Mouse (Mus musculus): Measurements from ENCODE around the gene Rtl1. TPM values are rescaled to one million over a fixed set of nuclear protein-coding genes. Genes with fewer than 3 reads are reported as not detected.

Gene Rtl1
- polyA plus RNA-seq, 1 experiment from 2014 or later, result 1.4 TPM

DNA sequence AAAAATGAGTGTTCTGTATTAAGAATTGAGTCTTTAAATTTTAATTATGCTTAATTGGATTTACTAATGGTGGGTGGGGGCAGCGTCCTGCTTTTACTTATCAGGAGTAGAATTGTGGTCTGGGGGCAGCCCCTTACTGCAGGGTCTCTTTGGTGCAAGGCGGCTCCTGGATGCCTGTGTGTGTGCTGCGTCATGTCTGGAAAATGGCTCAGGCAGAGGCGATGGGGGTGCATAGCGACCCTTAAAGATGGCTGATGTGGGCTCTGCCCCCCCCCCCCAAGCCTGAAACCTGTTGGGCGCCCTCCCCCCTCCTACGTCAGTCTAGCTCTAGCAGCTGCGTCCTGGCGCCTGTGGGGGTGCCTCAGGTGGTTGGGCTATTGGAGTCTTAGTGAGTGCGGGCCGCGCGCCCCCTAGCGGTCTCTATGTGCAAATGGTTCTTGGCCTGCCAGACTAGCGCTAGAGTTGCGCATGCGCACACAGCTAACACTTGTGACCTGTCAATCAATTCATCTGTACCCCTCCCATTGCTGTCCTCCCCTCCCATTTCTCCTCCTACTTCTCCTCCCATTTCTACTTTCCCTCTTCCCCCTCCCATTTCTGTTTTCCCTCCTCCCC, 57.4 kb downstream of the Rtl1 start:
- H3K9ac ChIP-seq, result no peak overlapping the region
- H3K27ac ChIP-seq, result no peak overlapping the region
- H3K4me1 ChIP-seq, result 0 out of 2 replicates have a peak, but pooled peaks cover 4% of the 10 kb centered on the region
- no peak overlapping the region for H3K4me2 ChIP-seq
- peaks cover 17% of the 10 kb centered on the region for H3K9me3 ChIP-seq (replicated peaks)
- 48% methylated on average over 12 of the region's 17 CpGs for WGBS (ENCODE audit: insufficient replicate concordance)
- H3K27me3 ChIP-seq (replicated peaks), result peaks cover 32% of the 10 kb centered on the region
- peaks cover 10% of the 10 kb centered on the region; the same call in 1 of the 2 replicates for H3K36me3 ChIP-seq
- ATAC-seq, result peak; percentile 56
- H3K4me3 ChIP-seq, result peak overlapping the region; percentile 50

DNA sequence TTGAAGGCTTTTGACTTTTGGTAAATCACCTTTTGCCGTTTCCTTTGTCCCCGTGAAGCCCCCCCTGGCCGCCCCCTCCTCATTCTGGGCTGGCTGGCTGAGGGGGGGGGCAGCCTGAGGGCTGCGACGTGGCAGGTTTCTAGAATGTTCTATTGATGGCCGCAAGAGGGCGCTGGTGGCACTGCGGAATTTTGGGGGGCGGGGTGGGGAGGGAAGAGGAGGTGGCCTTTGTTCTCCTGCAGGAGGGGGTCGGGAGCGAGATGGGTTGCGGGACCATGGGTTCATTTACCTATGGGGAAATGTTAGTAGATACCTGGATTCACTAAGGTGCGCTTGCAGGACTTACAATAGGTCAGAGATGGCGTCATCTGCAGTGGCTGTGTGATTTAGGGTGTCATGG, 58.1 kb downstream of the Rtl1 start:
- peaks cover 10% of the 10 kb centered on the region; the same call in 1 of the 2 replicates for H3K36me3 ChIP-seq
- no peak for ATAC-seq
- H3K9ac ChIP-seq, result 0 out of 2 replicates have a peak overlapping the region, but pooled peaks have one; percentile 17
- no peak overlapping the region for H3K4me2 ChIP-seq
- peak overlapping the region; percentile 60 for H3K27ac ChIP-seq
- peaks cover 17% of the 10 kb centered on the region for H3K9me3 ChIP-seq (replicated peaks)
- WGBS (ENCODE audit: insufficient replicate concordance), result 41% methylated on average over 14 of the region's 14 CpGs
- H3K4me1 ChIP-seq, result no peaks in the 10 kb centered on the region
- peaks cover 32% of the 10 kb centered on the region for H3K27me3 ChIP-seq (replicated peaks)
- H3K4me3 ChIP-seq, result peak overlapping the region; percentile 50

DNA sequence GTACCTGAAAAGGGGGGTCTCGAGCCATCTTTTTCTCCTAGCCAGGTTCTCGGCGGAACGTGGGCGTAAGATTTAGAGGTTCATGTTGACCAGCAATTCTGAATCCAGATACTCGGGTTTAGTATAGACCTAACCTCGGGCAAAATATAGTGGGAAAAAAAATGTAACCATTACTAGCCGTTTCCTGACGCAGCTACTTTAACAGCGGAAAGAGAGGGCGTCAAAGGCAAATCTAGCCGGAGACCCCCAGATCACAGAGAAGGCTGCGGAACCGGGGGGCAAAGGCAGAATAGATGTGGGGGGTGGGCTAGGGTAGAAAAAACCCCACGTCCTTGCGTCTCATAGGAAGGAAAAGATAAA, 58.6 kb downstream of the Rtl1 start:
- H3K4me1 ChIP-seq, result peaks cover 4% of the 10 kb centered on the region; the same call in 1 of the 2 replicates
- H3K9me3 ChIP-seq (replicated peaks), result peaks cover 17% of the 10 kb centered on the region
- H3K9ac ChIP-seq, result peak overlapping the region; percentile 56; the same call in 1 of the 2 replicates
- WGBS (ENCODE audit: insufficient replicate concordance), result 44% methylated on average over 16 of the region's 16 CpGs
- peaks cover 10% of the 10 kb centered on the region; the same call in 1 of the 2 replicates for H3K36me3 ChIP-seq
- H3K4me2 ChIP-seq, result no peak overlapping the region
- ATAC-seq, result no peak
- peaks cover 32% of the 10 kb centered on the region for H3K27me3 ChIP-seq (replicated peaks)
- H3K27ac ChIP-seq, result peak overlapping the region; percentile 60
- peak overlapping the region; percentile 50 for H3K4me3 ChIP-seq

DNA sequence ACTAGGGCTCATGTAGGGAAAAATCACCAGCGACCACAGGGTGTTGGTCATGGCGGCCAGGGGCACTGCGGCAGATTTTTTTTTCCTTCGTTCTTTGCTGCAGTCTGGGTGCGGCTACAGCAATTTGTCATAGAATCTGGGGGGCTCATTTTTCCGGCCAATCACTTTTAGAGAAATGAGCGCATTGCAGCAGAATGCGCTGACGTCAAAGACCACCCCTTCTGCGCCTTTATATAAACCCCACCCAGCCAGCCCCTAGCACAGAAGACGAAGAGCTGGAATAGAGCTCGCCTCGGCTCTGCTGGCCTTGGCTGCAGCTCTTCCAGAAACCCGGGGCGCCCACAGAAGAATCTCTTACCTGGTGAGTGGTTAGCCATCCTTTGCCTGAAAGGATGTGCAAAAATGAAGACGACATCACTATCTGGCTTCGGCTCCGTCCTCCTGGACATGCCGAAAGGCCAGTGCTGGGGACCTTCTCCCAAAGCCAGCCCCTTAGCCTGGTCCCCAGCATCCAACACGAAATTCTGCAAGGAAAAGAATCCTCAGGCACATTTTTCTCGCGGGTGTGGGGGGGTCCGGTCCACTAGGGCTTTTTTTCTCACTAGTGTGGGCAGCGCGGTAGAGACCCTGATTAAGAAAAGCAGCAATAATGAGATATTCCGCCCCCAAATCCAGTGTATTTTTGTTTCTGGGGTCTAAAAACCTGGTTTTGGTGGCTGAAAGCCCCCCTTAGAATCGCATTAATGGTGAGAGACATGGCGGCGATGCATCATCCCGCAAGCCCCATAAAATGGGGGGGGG, 59.2 kb downstream of the Rtl1 start:
- H3K9ac ChIP-seq, result peak overlapping the region; percentile 56
- peak overlapping the region; percentile 50 for H3K4me3 ChIP-seq
- H3K27me3 ChIP-seq (replicated peaks), result peaks cover 32% of the 10 kb centered on the region
- peaks cover 17% of the 10 kb centered on the region for H3K9me3 ChIP-seq (replicated peaks)
- peaks cover 6% of the 10 kb centered on the region; the same call in 1 of the 2 replicates for H3K4me1 ChIP-seq
- H3K4me2 ChIP-seq, result peak overlapping the region; percentile 40; the same call in 1 of the 2 replicates
- peak overlapping the region; percentile 60 for H3K27ac ChIP-seq
- ATAC-seq, result no peak
- WGBS (ENCODE audit: insufficient replicate concordance), result 46% methylated on average over 30 of the region's 30 CpGs
- peaks cover 10% of the 10 kb centered on the region; the same call in 1 of the 2 replicates for H3K36me3 ChIP-seq

DNA sequence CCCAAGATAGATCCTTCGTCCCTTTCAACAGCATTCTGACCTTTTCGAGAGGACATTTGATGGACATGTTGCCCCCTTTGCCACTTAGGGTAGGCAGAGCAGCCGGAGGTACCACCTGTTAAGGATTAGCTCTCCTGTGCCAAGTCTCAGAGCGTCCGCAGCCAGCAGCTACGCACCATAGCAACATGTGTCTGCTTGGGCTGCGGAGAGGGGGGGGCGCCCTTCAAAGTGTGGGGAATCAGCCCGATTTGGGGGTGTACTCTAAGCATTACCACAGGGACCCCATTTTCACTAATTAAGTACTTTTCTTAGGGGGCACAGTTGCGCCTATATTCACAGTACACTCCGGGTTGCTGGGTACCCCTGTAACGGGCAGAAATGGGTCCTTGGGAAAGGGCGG, 60.2 kb downstream of the Rtl1 start:
- peaks cover 32% of the 10 kb centered on the region for H3K27me3 ChIP-seq (replicated peaks)
- H3K27ac ChIP-seq, result 0 out of 2 replicates have a peak overlapping the region, but pooled peaks have one; percentile 1
- H3K36me3 ChIP-seq, result peaks cover 10% of the 10 kb centered on the region; the same call in 1 of the 2 replicates
- H3K4me1 ChIP-seq, result peaks cover 13% of the 10 kb centered on the region
- H3K9me3 ChIP-seq (replicated peaks), result peaks cover 17% of the 10 kb centered on the region
- ATAC-seq, result no peak
- H3K9ac ChIP-seq, result no peak overlapping the region
- 48% methylated on average over 13 of the region's 13 CpGs for WGBS (ENCODE audit: insufficient replicate concordance)
- peak overlapping the region; percentile 14 for H3K4me3 ChIP-seq
- H3K4me2 ChIP-seq, result peak overlapping the region; percentile 40

MicroRNA genes within 50 kb of the gene (microRNA counts, 519-probe panel; counts per million panel counts)
- 582 counts per million, percentile 70 among the panel's probes with 10 or more counts for microRNA mmu-miR-1188
- microRNA mmu-miR-127, result 6,039 counts per million, percentile 91 among the panel's probes with 10 or more counts
- microRNA mmu-miR-136, result 6,997 counts per million, percentile 96 among the panel's probes with 10 or more counts
- microRNA mmu-miR-1906, result 582 counts per million, percentile 70 among the panel's probes with 10 or more counts
- microRNA mmu-miR-337-3p, result 582 counts per million, percentile 70 among the panel's probes with 10 or more counts
- microRNA mmu-miR-337-5p, result 582 counts per million, percentile 70 among the panel's probes with 10 or more counts
- 582 counts per million, percentile 70 among the panel's probes with 10 or more counts for microRNA mmu-miR-341
- 582 counts per million, percentile 70 among the panel's probes with 10 or more counts for microRNA mmu-miR-370
- microRNA mmu-miR-431, result 5,966 counts per million, percentile 91 among the panel's probes with 10 or more counts
- microRNA mmu-miR-432, result 582 counts per million, percentile 70 among the panel's probes with 10 or more counts
- 6,257 counts per million, percentile 93 among the panel's probes with 10 or more counts for microRNA mmu-miR-433
- microRNA mmu-miR-434-3p, result 5,979 counts per million, percentile 91 among the panel's probes with 10 or more counts
- microRNA mmu-miR-434-5p, result 4,705 counts per million, percentile 83 among the panel's probes with 10 or more counts
- microRNA mmu-miR-493, result 582 counts per million, percentile 70 among the panel's probes with 10 or more counts
- microRNA mmu-miR-540-3p, result 582 counts per million, percentile 70 among the panel's probes with 10 or more counts
- 582 counts per million, percentile 70 among the panel's probes with 10 or more counts for microRNA mmu-miR-540-5p
- microRNA mmu-miR-665, result 582 counts per million, percentile 70 among the panel's probes with 10 or more counts
- microRNA mmu-miR-673-3p, result 582 counts per million, percentile 70 among the panel's probes with 10 or more counts
- 582 counts per million, percentile 70 among the panel's probes with 10 or more counts for microRNA mmu-miR-673-5p
- microRNA mmu-miR-770-3p, result 582 counts per million, percentile 70 among the panel's probes with 10 or more counts
- microRNA mmu-miR-770-5p, result 582 counts per million, percentile 70 among the panel's probes with 10 or more counts

Small RNA genes within 50 kb of the gene (microRNA-seq; reads per million reads assigned to microRNA genes)
- gene Gm23912, result not detected
- gene Mir1188, result 29.2 reads per million, percentile 36 among the genes with 10 or more reads in this experiment
- 21,972 reads per million, percentile 97 among the genes with 10 or more reads in this experiment for gene Mir127
- not detected for gene Mir136
- 1.1 reads per million for gene Mir1906-1
- gene Mir3070a, result 21.8 reads per million, percentile 32 among the genes with 10 or more reads in this experiment
- 2.1 reads per million for gene Mir3070b
- gene Mir3071, result not detected
- 8.4 reads per million, percentile 18 among the genes with 10 or more reads in this experiment for gene Mir337
- gene Mir341, result 3,708 reads per million, percentile 87 among the genes with 10 or more reads in this experiment
- not detected for gene Mir3544
- gene Mir370, result 1,500 reads per million, percentile 78 among the genes with 10 or more reads in this experiment
- gene Mir431, result 24,288 reads per million, percentile 97 among the genes with 10 or more reads in this experiment
- gene Mir432, result not detected
- 3,021 reads per million, percentile 85 among the genes with 10 or more reads in this experiment for gene Mir433
- gene Mir434, result 4,527 reads per million, percentile 88 among the genes with 10 or more reads in this experiment
- gene Mir493, result 373 reads per million, percentile 63 among the genes with 10 or more reads in this experiment
- 2,737 reads per million, percentile 83 among the genes with 10 or more reads in this experiment for gene Mir540
- 2,837 reads per million, percentile 84 among the genes with 10 or more reads in this experiment for gene Mir665
- 486 reads per million, percentile 66 among the genes with 10 or more reads in this experiment for gene Mir673
- gene Mir770, result 278 reads per million, percentile 60 among the genes with 10 or more reads in this experiment

Other genes with a start within 250 kb of the Rtl1 start
- 529 and 540 TPM in 2 replicates for gene Dlk1, start 147.5 kb downstream of the Rtl1 start, polyA plus RNA-seq (2016; fragmentation: Nextera tagmentation; extraction: Ambion mirVana)

All from liver, embryonic 12.5 days (tissue).